Mouse (Mus musculus): ENCODE measurements at regions not wholly inside any gene's neighbourhood (a gene's known extent, or its start where the extent isn't known, plus 50 kb on each side); places are given as distances from the start of the nearest gene placed in this dataset.

- no peak for DNase-seq (ENCODE audit: low spot score in 2 of 2)
Measured at GRCm38 (mm10) chr6:93623541-93623940, 660.2 kb downstream of the Magi1 start.

- peak in 1 of 2 experiments; percentile 1 for DNase-seq (ENCODE audit: low spot score in 2 of 2)
Measured at GRCm38 (mm10) chr6:93616926-93617325, 666.8 kb downstream of the Magi1 start.

- no peak for DNase-seq (ENCODE audit: low spot score in 2 of 2)
Measured at GRCm38 (mm10) chr6:93600376-93600775, 657.1 kb upstream of the Adamts9 start.

GRCm38 (mm10) chr6:93599371-93599770 lies 656.1 kb upstream of the Adamts9 start:
- no peak for DNase-seq (ENCODE audit: low spot score in 2 of 2)

- DNase-seq (ENCODE audit: low spot score in 2 of 2): no peak
Measured at GRCm38 (mm10) chr6:93589935-93590334, 646.6 kb upstream of the Adamts9 start.

- DNase-seq (ENCODE audit: low spot score in 2 of 2): no peak
Measured at GRCm38 (mm10) chr6:93586871-93587270, 643.6 kb upstream of the Adamts9 start.

GRCm38 (mm10) chr6:93581141-93581540 lies 637.8 kb upstream of the Adamts9 start:
- DNase-seq (ENCODE audit: low spot score in 2 of 2): no peak

GRCm38 (mm10) chr6:93580716-93581115 lies 637.4 kb upstream of the Adamts9 start:
- no peak for DNase-seq (ENCODE audit: low spot score in 2 of 2)

- no peak for DNase-seq (ENCODE audit: low spot score in 2 of 2)
Measured at GRCm38 (mm10) chr6:93575249-93575648, 632.0 kb upstream of the Adamts9 start.

GRCm38 (mm10) chr6:93573679-93574635 lies 630.7 kb upstream of the Adamts9 start:
- peak; percentile 48 to 81 for DNase-seq (ENCODE audit: low spot score in 2 of 2)

GRCm38 (mm10) chr6:93569866-93570265 lies 626.6 kb upstream of the Adamts9 start:
- no peak for DNase-seq (ENCODE audit: low spot score in 2 of 2)

- no peak for DNase-seq (ENCODE audit: low spot score in 2 of 2)
Measured at GRCm38 (mm10) chr6:93569211-93569610, 625.9 kb upstream of the Adamts9 start.

- DNase-seq (ENCODE audit: low spot score in 2 of 2): no peak
Measured at GRCm38 (mm10) chr6:93566661-93567060, 623.4 kb upstream of the Adamts9 start.

GRCm38 (mm10) chr6:93548311-93548710 lies 605.0 kb upstream of the Adamts9 start:
- DNase-seq (ENCODE audit: low spot score in 2 of 2): no peak

GRCm38 (mm10) chr6:93544246-93544645 lies 601.0 kb upstream of the Adamts9 start:
- no peak for DNase-seq (ENCODE audit: low spot score in 2 of 2)

GRCm38 (mm10) chr6:93543354-93544129 lies 600.2 kb upstream of the Adamts9 start:
- DNase-seq (ENCODE audit: low spot score in 2 of 2): peak in 1 of 2 experiments; percentile 25

- DNase-seq (ENCODE audit: low spot score in 2 of 2): no peak
Measured at GRCm38 (mm10) chr6:93539583-93539982, 596.3 kb upstream of the Adamts9 start.

- no peak for DNase-seq (ENCODE audit: low spot score in 2 of 2)
Measured at GRCm38 (mm10) chr6:93539171-93539570, 595.9 kb upstream of the Adamts9 start.

GRCm38 (mm10) chr6:93537971-93538370 lies 594.7 kb upstream of the Adamts9 start:
- no peak for DNase-seq (ENCODE audit: low spot score in 2 of 2)

GRCm38 (mm10) chr6:93537126-93537525 lies 593.8 kb upstream of the Adamts9 start:
- no peak for DNase-seq (ENCODE audit: low spot score in 2 of 2)

- DNase-seq (ENCODE audit: low spot score in 2 of 2): no peak
Measured at GRCm38 (mm10) chr6:93513818-93514217, 570.5 kb upstream of the Adamts9 start.

GRCm38 (mm10) chr6:93509857-93510256 lies 566.6 kb upstream of the Adamts9 start:
- DNase-seq (ENCODE audit: low spot score in 2 of 2): no peak

GRCm38 (mm10) chr6:93497824-93498223 lies 554.5 kb upstream of the Adamts9 start:
- DNase-seq (ENCODE audit: low spot score in 2 of 2): no peak
